Mouse (Mus musculus) embryonic stem cell, embryonic (primary cell): ENCODE data around the gene Map3k7cl.

Experiments used
- CTCF ChIA-PET, 4 experiments: fragments of 300-600 bp in 2 of 4; fragments of 350-600 bp in 2 of 4; sonication (Branson Sonifier 250); formaldehyde crosslinking; loops; one replicate each; lab custom pipeline; 2022; ENCODE audit warnings: inconsistent platforms in 2 of 4; lab: Charles Lee
- POLR2A ChIA-PET, 4 experiments: fragments of 300-600 bp in 2 of 4; fragments of 350-600 bp in 2 of 4; sonication (Branson Sonifier 250); formaldehyde crosslinking; loops; one replicate each; lab custom pipeline; 2022; ENCODE audit warnings: antibody characterized with exemption in 4 of 4, inconsistent platforms in 1 of 4; lab: Charles Lee

Gene Map3k7cl

GRCm38 (mm10) chr16:87612218-87612838 lies 59.2 kb downstream of the Map3k7cl start:
- ChIA-PET CTCF (interaction anchor here in 1 of 4 experiments (0.7 kb wide), 1 partner anchor 111 kb away, joined by 3 read pairs; no protein-coding TSS in a partner anchor), POLR2A (interaction anchor here in 2 of 4 experiments (1.0 to 3.5 kb wide), 4 partner anchors 10 to 86 kb away, joined by 3 to 39 read pairs (median 9); partner anchors contain the start of gene Bach1 (in 1 of the 2))

- CTCF ChIA-PET: no interaction called here
- POLR2A ChIA-PET: interaction anchor here in 3 of 4 experiments (0.6 to 1.9 kb wide), 7 partner anchors 13 to 236 kb away, joined by 3 to 11 read pairs (median 4); partner anchors contain the start of gene Bach1 (in 2 of the 3)
These were observed 64.2 kb downstream of the Map3k7cl start for GRCm38 (mm10) chr16:87617377-87617776.

GRCm38 (mm10) chr16:87621246-87621645 lies 68.1 kb downstream of the Map3k7cl start:
- CTCF ChIA-PET: no interaction called here
- POLR2A ChIA-PET: interaction anchor here in 1 of 4 experiments (1.9 kb wide), 1 partner anchor 78 kb away, joined by 8 read pairs; the partner anchor contains the start of gene Bach1

- CTCF ChIA-PET: interaction anchor here in 1 of 4 experiments (0.7 kb wide), 1 partner anchor 30 kb away, joined by 4 read pairs; no protein-coding TSS in a partner anchor
- POLR2A ChIA-PET: interaction anchor here in 3 of 4 experiments (0.6 to 4.3 kb wide), 31 partner anchors 8 to 269 kb away, joined by 3 to 121 read pairs (median 5); partner anchors contain the start of genes Bach1 (in 3 of the 3) and N6amt1 (in 1 of the 3)
These were observed 70.8 kb downstream of the Map3k7cl start for GRCm38 (mm10) chr16:87623881-87624280.

GRCm38 (mm10) chr16:87624937-87625336 lies 71.8 kb downstream of the Map3k7cl start:
- CTCF ChIA-PET: interaction anchor here in 2 of 4 experiments (0.9 to 1.1 kb wide), 4 partner anchors 14 to 75 kb away, joined by 3 to 4 read pairs (median 4); no protein-coding TSS in a partner anchor
- POLR2A ChIA-PET: interaction anchor here (0.5 to 4.3 kb wide), 47 partner anchors 9 to 271 kb away, joined by 3 to 121 read pairs (median 5); partner anchors contain the start of genes Bach1 (in 3 of the 4), N6amt1 (in 2 of the 4), Cct8 (in 1 of the 4) and Rwdd2b (in 1 of the 4)

DNA sequence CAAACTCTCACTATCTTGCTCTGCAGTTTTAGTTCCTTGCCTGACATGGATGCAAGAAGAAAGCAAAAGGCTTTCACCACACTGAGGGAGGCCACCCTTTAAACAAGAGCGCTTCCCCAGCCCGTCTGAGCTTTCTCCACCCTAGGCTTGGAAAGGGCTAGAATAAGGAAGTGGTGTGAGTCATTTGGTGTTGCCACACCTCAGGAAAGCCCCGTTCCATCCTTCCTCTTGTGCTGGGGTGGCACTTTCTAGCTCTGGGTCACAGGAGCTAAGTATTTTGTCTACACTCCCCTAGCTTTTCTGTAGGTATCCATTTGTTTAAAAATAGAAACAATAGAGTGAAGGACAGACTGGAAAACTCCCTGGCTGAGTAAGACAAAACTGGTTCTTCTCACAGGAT lies 72.2 kb downstream of the Map3k7cl start:
- POLR2A ChIA-PET: interaction anchor here (0.6 to 4.3 kb wide), 42 partner anchors 10 to 272 kb away, joined by 3 to 121 read pairs (median 5); partner anchors contain the start of genes Bach1 (in 3 of the 4), N6amt1 (in 2 of the 4), Cct8 (in 1 of the 4) and Rwdd2b (in 1 of the 4)
- CTCF ChIA-PET: interaction anchor here in 2 of 4 experiments (0.6 to 1.1 kb wide), 5 partner anchors 15 to 142 kb away, joined by 3 to 4 read pairs (median 3); no protein-coding TSS in a partner anchor

GRCm38 (mm10) chr16:87625816-87626215 lies 72.7 kb downstream of the Map3k7cl start:
- ChIA-PET POLR2A (interaction anchor here (0.6 to 4.3 kb wide), 36 partner anchors 11 to 271 kb away, joined by 3 to 121 read pairs (median 5); partner anchors contain the start of genes Bach1 (in 3 of the 4), Cct8 (in 1 of the 4), N6amt1 (in 1 of the 4) and Rwdd2b (in 1 of the 4)), CTCF (interaction anchor here in 2 of 4 experiments (0.6 to 1.1 kb wide), 5 partner anchors 15 to 142 kb away, joined by 3 to 4 read pairs (median 3); no protein-coding TSS in a partner anchor)

GRCm38 (mm10) chr16:87626696-87627095 lies 73.6 kb downstream of the Map3k7cl start:
- POLR2A ChIA-PET: interaction anchor here in 3 of 4 experiments (0.8 to 4.3 kb wide), 5 partner anchors 72 to 112 kb away, joined by 3 to 121 read pairs (median 6); partner anchors contain the start of gene Bach1 (in 3 of the 3)
- CTCF ChIA-PET: interaction anchor here in 2 of 4 experiments (0.5 to 0.7 kb wide), 3 partner anchors 23 to 103 kb away, joined by 3 read pairs; no protein-coding TSS in a partner anchor

DNA sequence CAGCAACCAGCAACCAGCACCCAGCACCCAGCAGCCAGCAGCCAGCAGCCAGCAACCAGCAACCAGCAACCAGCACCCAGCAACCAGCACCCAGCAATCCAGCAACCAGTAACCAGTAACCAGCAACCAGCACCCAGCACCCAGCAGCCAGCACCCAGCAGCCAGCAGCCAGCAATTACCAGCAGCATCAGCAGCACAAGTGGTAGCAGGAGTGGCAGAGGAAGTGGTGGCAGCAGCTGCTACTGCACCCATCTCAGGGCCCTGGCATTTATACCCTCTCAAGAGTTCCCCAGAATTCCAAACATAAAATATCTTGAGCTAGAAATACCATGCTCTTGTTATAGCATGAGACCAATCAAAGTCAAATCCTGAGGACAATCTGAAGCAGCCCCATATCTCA lies 81.6 kb downstream of the Map3k7cl start:
- POLR2A ChIA-PET: no interaction called here
- CTCF ChIA-PET: no interaction called here

DNA sequence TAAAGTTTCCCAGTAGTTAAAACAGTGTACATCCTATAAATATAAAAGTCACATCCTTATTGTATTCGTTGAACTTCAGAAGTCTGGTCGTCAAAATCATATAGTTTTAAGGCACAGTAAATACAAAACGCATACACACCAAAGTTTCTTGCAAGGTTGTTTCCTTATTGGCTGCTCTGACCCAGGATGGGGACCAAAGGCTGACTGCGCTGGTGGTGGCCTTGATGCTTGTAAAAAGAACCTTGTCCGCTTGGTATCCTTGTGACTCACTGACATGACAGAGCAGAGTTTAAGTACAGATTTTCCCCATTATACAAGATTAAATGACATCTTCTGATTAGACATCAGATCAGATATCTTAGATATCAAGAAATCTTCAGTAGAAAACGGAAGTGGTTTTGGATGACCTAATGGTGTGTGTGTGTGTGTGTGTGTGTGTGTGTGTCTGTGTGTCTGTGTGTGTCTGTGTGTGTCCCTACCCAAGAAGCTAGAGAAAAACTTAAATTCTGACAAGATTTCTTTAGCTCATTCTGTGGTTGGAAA lies 82.2 kb downstream of the Map3k7cl start:
- POLR2A ChIA-PET: interaction anchor here in 1 of 4 experiments (1.2 kb wide), 1 partner anchor 63 kb away, joined by 3 read pairs; the partner anchor contains the start of gene Bach1
- CTCF ChIA-PET: no interaction called here

DNA sequence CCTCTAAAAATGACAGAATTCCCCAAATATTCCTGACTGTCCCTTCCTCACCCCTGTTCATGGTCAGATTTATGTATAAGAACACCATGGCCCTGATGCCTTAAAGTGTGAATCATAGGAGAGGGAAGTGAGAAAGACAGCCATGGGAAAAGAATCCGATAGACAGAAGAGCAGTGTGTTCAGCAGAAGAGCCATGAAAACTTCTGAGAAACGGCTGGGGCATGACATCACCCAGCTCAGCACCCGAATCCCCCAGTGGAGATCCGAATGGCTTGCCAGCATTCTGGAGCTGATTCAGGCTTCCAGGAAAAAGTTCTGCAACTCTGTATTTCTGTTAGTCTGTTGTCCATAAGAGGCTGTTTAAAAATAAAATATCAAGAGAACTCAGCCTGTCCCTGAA lies 82.7 kb downstream of the Map3k7cl start:
- ChIA-PET CTCF (no interaction called here), POLR2A (interaction anchor here in 1 of 4 experiments (1.2 kb wide), 1 partner anchor 63 kb away, joined by 3 read pairs; the partner anchor contains the start of gene Bach1)

- CTCF ChIA-PET: no interaction called here
- POLR2A ChIA-PET: interaction anchor here in 2 of 4 experiments (0.7 to 1.3 kb wide), 2 partner anchors 8 to 13 kb away, joined by 3 to 4 read pairs; no protein-coding TSS in a partner anchor
These were observed 85.0 kb downstream of the Map3k7cl start for GRCm38 (mm10) chr16:87638098-87638497.

GRCm38 (mm10) chr16:87642234-87642633 lies 89.1 kb downstream of the Map3k7cl start:
- ChIA-PET CTCF (no interaction called here), POLR2A (interaction anchor here in 1 of 4 experiments (0.6 kb wide), 1 partner anchor 97 kb away, joined by 3 read pairs; no protein-coding TSS in a partner anchor)

DNA sequence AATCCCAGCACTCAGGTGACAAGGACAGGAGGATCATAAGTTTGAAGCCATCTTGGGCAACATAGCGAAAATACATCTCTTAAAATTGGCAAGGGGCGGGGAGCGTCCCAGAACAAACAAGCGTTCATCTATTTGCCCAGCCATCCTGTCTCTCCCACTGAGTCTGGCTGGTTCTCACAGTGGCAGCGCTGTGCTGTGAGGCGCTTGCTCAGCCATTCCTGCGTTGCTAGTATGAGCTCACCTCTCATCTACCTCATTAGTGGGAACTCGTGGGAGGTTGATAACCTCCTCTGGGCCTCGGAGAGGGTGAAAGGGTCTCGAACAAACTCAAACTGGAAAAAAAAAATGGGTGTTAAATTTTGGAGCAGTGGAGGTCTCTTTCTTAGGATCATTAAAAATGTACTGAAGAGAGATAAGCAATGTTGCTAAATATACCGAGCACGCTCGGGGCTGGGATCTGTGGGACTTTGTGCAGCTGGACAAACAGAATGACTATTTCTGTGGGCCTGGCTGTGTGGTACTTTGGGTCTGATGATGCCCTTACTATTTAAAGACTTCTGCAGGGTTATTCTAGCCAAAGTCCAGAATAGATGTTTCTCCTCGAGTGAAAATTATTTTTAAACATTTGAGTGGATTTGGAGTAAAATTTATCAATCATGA lies 91.1 kb downstream of the Map3k7cl start:
- CTCF ChIA-PET: interaction anchor here in 2 of 4 experiments (0.6 to 1.0 kb wide), 2 partner anchors 39 to 128 kb away, joined by 3 read pairs; no protein-coding TSS in a partner anchor

More for the DNA sequence above, 91.1 kb downstream of the Map3k7cl start:
- POLR2A ChIA-PET: interaction anchor here in 2 of 4 experiments (1.2 to 3.8 kb wide), 2 partner anchors 20 to 54 kb away, joined by 3 to 18 read pairs; partner anchors contain the start of gene Bach1 (in 1 of the 2)
